Mouse (Mus musculus): ENCODE results near the gene Il22ra1. TPM values are rescaled to one million over a fixed set of nuclear protein-coding genes. Genes with fewer than 3 reads are reported as not detected.
A peak's percentile ranks its signal among the peaks of the same experiment; 100 is the strongest.

Gene Il22ra1
- polyA plus RNA-seq, 1 experiment from 2014 or later = 0.37 TPM

GRCm38 (mm10) chr4:135736903-135737302 is 8.9 kb downstream of the Il22ra1 start:
- whole genome bisulfite sequencing (ENCODE audit: insufficient replicate concordance) = 53% methylated on average over 3 of the region's 3 CpGs
- H3K36me3 ChIP-seq = peaks cover 16% of the 10 kb centered on the region
- H3K4me3 ChIP-seq = no peak overlapping the region
- H3K4me2 ChIP-seq = no peak overlapping the region
- ATAC-seq = no peak
- H3K9me3 ChIP-seq (replicated peaks) = 0 out of 2 replicates have a peak, but pooled peaks cover 6% of the 10 kb centered on the region
- H3K27me3 ChIP-seq (replicated peaks) = peaks cover 8% of the 10 kb centered on the region; the same call in 1 of the 2 replicates
- H3K4me1 ChIP-seq = peaks cover 28% of the 10 kb centered on the region
- no peak overlapping the region for H3K9ac ChIP-seq
- H3K27ac ChIP-seq = no peak overlapping the region

- no peak for ATAC-seq
- no peak overlapping the region; the same call in 1 of the 2 replicates for H3K9ac ChIP-seq
- H3K27me3 ChIP-seq (replicated peaks) = peaks cover 5% of the 10 kb centered on the region; the same call in 1 of the 2 replicates
- 46% methylated on average over 5 of the region's 5 CpGs for WGBS (ENCODE audit: insufficient replicate concordance)
- peak overlapping the region; percentile 73 for H3K27ac ChIP-seq
- H3K4me3 ChIP-seq = no peak overlapping the region
- H3K9me3 ChIP-seq (replicated peaks) = 0 out of 2 replicates have a peak, but pooled peaks cover 6% of the 10 kb centered on the region
- peak overlapping the region; percentile 48; the same call in 1 of the 2 replicates for H3K4me2 ChIP-seq
- H3K4me1 ChIP-seq = peaks cover 31% of the 10 kb centered on the region
- peaks cover 16% of the 10 kb centered on the region for H3K36me3 ChIP-seq
Measured at GRCm38 (mm10) chr4:135738237-135738636, 10.3 kb downstream of the Il22ra1 start.

GRCm38 (mm10) chr4:135739148-135739547 is 11.2 kb downstream of the Il22ra1 start:
- WGBS (ENCODE audit: insufficient replicate concordance) = 36% methylated on average over 7 of the region's 7 CpGs
- H3K9ac ChIP-seq = no peak overlapping the region
- H3K4me1 ChIP-seq = peaks cover 31% of the 10 kb centered on the region
- H3K9me3 ChIP-seq (replicated peaks) = 0 out of 2 replicates have a peak, but pooled peaks cover 6% of the 10 kb centered on the region
- peaks cover 13% of the 10 kb centered on the region for H3K36me3 ChIP-seq
- H3K4me2 ChIP-seq = peak overlapping the region; percentile 48
- H3K27me3 ChIP-seq (replicated peaks) = peaks cover 9% of the 10 kb centered on the region; the same call in 1 of the 2 replicates
- H3K4me3 ChIP-seq = no peak overlapping the region
- peak overlapping the region; percentile 73 for H3K27ac ChIP-seq
- peak; percentile 65 for ATAC-seq

- H3K36me3 ChIP-seq = peaks cover 8% of the 10 kb centered on the region
- peaks cover 10% of the 10 kb centered on the region; the same call in 1 of the 2 replicates for H3K27me3 ChIP-seq (replicated peaks)
- H3K9ac ChIP-seq = no peak overlapping the region
- H3K9me3 ChIP-seq (replicated peaks) = 0 out of 2 replicates have a peak, but pooled peaks cover 3% of the 10 kb centered on the region
- H3K4me3 ChIP-seq = no peak overlapping the region
- peaks cover 31% of the 10 kb centered on the region for H3K4me1 ChIP-seq
- H3K27ac ChIP-seq = peak overlapping the region; percentile 73
- 54% methylated on average over 14 of the region's 14 CpGs for WGBS (ENCODE audit: insufficient replicate concordance)
- ATAC-seq = peak; percentile 93
- peak overlapping the region; percentile 48 for H3K4me2 ChIP-seq
Measured at GRCm38 (mm10) chr4:135739672-135740071, 11.7 kb downstream of the Il22ra1 start.

- Histone ChIP-seq H3K4me1 (peaks cover 23% of the 10 kb centered on the region), H3K4me2 (no peak overlapping the region), H3K27ac (no peak overlapping the region), H3K36me3 (no peaks in the 10 kb centered on the region), H3K9ac (no peak overlapping the region), H3K9me3 (replicated peaks) (no peaks in the 10 kb centered on the region), H3K4me3 (no peak overlapping the region), H3K27me3 (replicated peaks) (peaks cover 6% of the 10 kb centered on the region; the same call in 1 of the 2 replicates)
- no peak for ATAC-seq
- 40% methylated on average over 6 of the region's 6 CpGs for WGBS (ENCODE audit: insufficient replicate concordance)
Measured at GRCm38 (mm10) chr4:135743520-135743919, 15.5 kb downstream of the Il22ra1 start.

GRCm38 (mm10) chr4:135744726-135745448 is 16.9 kb downstream of the Il22ra1 start:
- Histone ChIP-seq H3K36me3 (no peaks in the 10 kb centered on the region), H3K9ac (no peak overlapping the region), H3K27ac (no peak overlapping the region), H3K4me3 (no peak overlapping the region), H3K27me3 (replicated peaks) (peaks cover 6% of the 10 kb centered on the region; the same call in 1 of the 2 replicates), H3K9me3 (replicated peaks) (no peaks in the 10 kb centered on the region), H3K4me1 (peaks cover 9% of the 10 kb centered on the region), H3K4me2 (no peak overlapping the region)
- 65% methylated on average over 16 of the region's 16 CpGs for WGBS (ENCODE audit: insufficient replicate concordance)
- no peak for ATAC-seq

- Histone ChIP-seq H3K27me3 (replicated peaks) (peaks cover 6% of the 10 kb centered on the region; the same call in 1 of the 2 replicates), H3K4me2 (no peak overlapping the region), H3K27ac (no peak overlapping the region), H3K4me3 (no peak overlapping the region), H3K9me3 (replicated peaks) (no peaks in the 10 kb centered on the region), H3K4me1 (peaks cover 3% of the 10 kb centered on the region; the same call in 1 of the 2 replicates), H3K9ac (no peak overlapping the region), H3K36me3 (0 out of 2 replicates have a peak, but pooled peaks cover 2% of the 10 kb centered on the region)
- 58% methylated on average over 10 of the region's 10 CpGs for WGBS (ENCODE audit: insufficient replicate concordance)
- no peak for ATAC-seq
Measured at GRCm38 (mm10) chr4:135745613-135746012, 17.6 kb downstream of the Il22ra1 start.

- Histone ChIP-seq H3K36me3 (0 out of 2 replicates have a peak, but pooled peaks cover 2% of the 10 kb centered on the region), H3K27me3 (replicated peaks) (no peaks in the 10 kb centered on the region; the same call in 1 of the 2 replicates), H3K4me2 (no peak overlapping the region), H3K9ac (no peak overlapping the region), H3K4me1 (peaks cover 9% of the 10 kb centered on the region), H3K27ac (no peak overlapping the region), H3K9me3 (replicated peaks) (0 out of 2 replicates have a peak, but pooled peaks cover 5% of the 10 kb centered on the region), H3K4me3 (no peak overlapping the region)
- 61% methylated on average over 8 of the region's 8 CpGs for WGBS (ENCODE audit: insufficient replicate concordance)
- ATAC-seq = no peak
Measured at GRCm38 (mm10) chr4:135750896-135751295, 22.9 kb downstream of the Il22ra1 start.

- no peaks in the 10 kb centered on the region for H3K27me3 ChIP-seq (replicated peaks)
- H3K36me3 ChIP-seq = 0 out of 2 replicates have a peak, but pooled peaks cover 2% of the 10 kb centered on the region
- H3K4me1 ChIP-seq = peaks cover 9% of the 10 kb centered on the region
- 0 out of 2 replicates have a peak, but pooled peaks cover 5% of the 10 kb centered on the region for H3K9me3 ChIP-seq (replicated peaks)
- no peak for ATAC-seq
- H3K9ac ChIP-seq = no peak overlapping the region
- H3K4me3 ChIP-seq = no peak overlapping the region
- no peak overlapping the region for H3K27ac ChIP-seq
- WGBS (ENCODE audit: insufficient replicate concordance) = 50% methylated on average over 7 of the region's 7 CpGs
- H3K4me2 ChIP-seq = no peak overlapping the region
Measured at GRCm38 (mm10) chr4:135752106-135752778, 24.3 kb downstream of the Il22ra1 start.

- Histone ChIP-seq H3K4me1 (peaks cover 9% of the 10 kb centered on the region), H3K9me3 (replicated peaks) (0 out of 2 replicates have a peak, but pooled peaks cover 5% of the 10 kb centered on the region), H3K9ac (no peak overlapping the region), H3K27ac (peak overlapping the region; percentile 57), H3K4me3 (no peak overlapping the region), H3K4me2 (no peak overlapping the region), H3K27me3 (replicated peaks) (0 out of 2 replicates have a peak, but pooled peaks cover under 1% of the 10 kb centered on the region), H3K36me3 (0 out of 2 replicates have a peak, but pooled peaks cover 2% of the 10 kb centered on the region)
- 62% methylated on average over 8 of the region's 8 CpGs for WGBS (ENCODE audit: insufficient replicate concordance)
- no peak for ATAC-seq
Measured at GRCm38 (mm10) chr4:135752779-135753164, 24.8 kb downstream of the Il22ra1 start.

- H3K36me3 ChIP-seq = no peaks in the 10 kb centered on the region
- H3K4me2 ChIP-seq = no peak overlapping the region
- WGBS (ENCODE audit: insufficient replicate concordance) = 40% methylated on average over 4 of the region's 4 CpGs
- no peak overlapping the region for H3K9ac ChIP-seq
- H3K27ac ChIP-seq = no peak overlapping the region
- no peak for ATAC-seq
- peaks cover 16% of the 10 kb centered on the region for H3K4me1 ChIP-seq
- H3K4me3 ChIP-seq = no peak overlapping the region
- peaks cover 32% of the 10 kb centered on the region for H3K27me3 ChIP-seq (replicated peaks)
- 0 out of 2 replicates have a peak, but pooled peaks cover 5% of the 10 kb centered on the region for H3K9me3 ChIP-seq (replicated peaks)
Measured at GRCm38 (mm10) chr4:135758331-135758730, 30.4 kb downstream of the Il22ra1 start.

Measured in liver, embryonic 12.5 days (tissue).